Mouse (Mus musculus): ENCODE data around the gene Tmprss9.

DNA sequence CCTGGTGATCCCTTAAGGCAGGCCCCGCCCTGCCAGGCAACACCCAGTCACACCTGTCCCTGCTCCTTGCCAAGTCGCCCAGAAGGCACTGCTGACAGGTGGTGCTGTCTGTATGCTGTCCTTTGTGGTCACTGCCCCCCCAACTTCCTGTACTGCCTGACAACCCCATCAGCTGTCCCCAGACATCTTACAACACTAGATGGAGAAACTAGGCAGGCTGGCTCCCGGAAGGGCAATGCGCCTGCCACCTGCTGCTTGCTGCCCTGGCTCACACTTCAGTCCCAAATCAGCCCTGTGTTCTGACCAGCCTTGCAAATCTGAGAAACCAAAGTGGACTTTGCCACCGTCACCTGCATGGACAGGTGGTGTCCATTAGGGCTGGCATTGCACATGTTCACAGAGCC, 42.6 kb downstream of the Tmprss9 start:
- TF ChIP-seq GATA1 (IDR thresholded peaks at IDR 0.05; ENCODE audit: low read length), result no peak
- TF ChIP-seq TAL1 (IDR thresholded peaks at IDR 0.05; ENCODE audit: low read length), result no peak

Measured in erythroblast, embryonic 14.5 days (primary cell).